Mouse (Mus musculus) hindbrain, postnatal 0 days (tissue): Measurements from ENCODE around the gene Arhgap24. TPM values are rescaled to one million over a fixed set of nuclear protein-coding genes. Genes with fewer than 3 reads are reported as not detected.
A peak's percentile ranks its signal among the peaks of the same experiment; 100 is the strongest.

Experiments used
- ATAC-seq: fragments of 200-750 bp; cut with Nextera tagmentation; 2 replicates; pipeline ENCODE4 v1.8.0; 2017; ENCODE audit warnings: mild to moderate bottlenecking, moderate TSS enrichment, moderate library complexity
- DNase-seq: peaks from one replicate; pipeline ENCODE4 v3.0.0-alpha.2; 2015; ENCODE audit warnings: low spot score
- H3K27ac ChIP-seq: fragments of 300-500 bp; sonication (generic); 2 replicates; pipeline ENCODE4 v1.5.1; 2014; ENCODE audit warnings: mild to moderate bottlenecking
- H3K27me3 ChIP-seq: fragments of 300-500 bp; sonication (generic); 2 replicates; pipeline ENCODE4 v1.6.1; 2014; ENCODE audit warnings: low read length, mixed read lengths; ENCODE audit not compliant: insufficient read depth
- H3K36me3 ChIP-seq: fragments of 300-500 bp; sonication (generic); 2 replicates; pipeline ENCODE4 v1.6.1; 2014; ENCODE audit warnings: low read length, mixed read lengths; ENCODE audit not compliant: insufficient read depth
- H3K4me1 ChIP-seq: fragments of 300-500 bp; sonication (generic); 2 replicates; pipeline ENCODE4 v1.6.1; 2014; ENCODE audit warnings: antibody characterized with exemption, low read length, mixed read lengths; ENCODE audit not compliant: insufficient read depth
- H3K4me2 ChIP-seq: fragments of 300-500 bp; sonication (generic); 2 replicates; pipeline ENCODE4 v1.6.1; 2014; ENCODE audit warnings: low read depth, mild to moderate bottlenecking, low read length, moderate library complexity, mixed read lengths
- H3K4me3 ChIP-seq: fragments of 300-500 bp; sonication (generic); 2 replicates; pipeline ENCODE4 v1.5.1; 2014; ENCODE audit warnings: low read length
- H3K9ac ChIP-seq: fragments of 300-500 bp; sonication (generic); replicated peaks from 2 replicates; pipeline ENCODE4 v1.6.1; 2014; ENCODE audit warnings: mild to moderate bottlenecking, low read length, moderate library complexity, mixed read lengths
- H3K9me3 ChIP-seq: fragments of 300-500 bp; sonication (generic); 2 replicates; pipeline ENCODE4 v1.6.1; 2016; ENCODE audit warnings: low read length, mixed read lengths
- CTCF ChIP-seq: IDR thresholded peaks from 2 replicates; pipeline ENCODE4 v1.5.1; 2016; ENCODE audit warnings: antibody characterized with exemption, control low read depth, low read depth
- WGBS: fragments of 180-500 bp; shearing (Covaris S2); extraction: QIAGEN DNeasy Blood & Tissue Kit; methylation state at CpG from one replicate; pipeline ENCODE4 v1.1.7; 2014; 5-methylcytosine and 5-hydroxymethylcytosine counted together
- polyA plus RNA-seq: library from polyadenylated mRNA; unstranded; fragments of >200 nt; fragmentation: Nextera tagmentation; extraction: Ambion mirVana; gene quantifications from 2 replicates; pipeline ENCODE4 v1.2.1, GENCODE M21; 2015
- total RNA-seq: library from RNA; depleted of rRNA; stranded (reverse); fragments of >200 nt; gene quantifications from 2 replicates; pipeline ENCODE4 v1.2.3, GENCODE M21; 2014

Arhgap24 gene
- total and polyA plus RNA-seq, 2 experiments from 2014 or later, result 11.4 to 14.2 TPM

- DNase-seq (no peak), ATAC-seq (no peak)
- H3K9ac ChIP-seq, result no peak overlapping the region
- H3K4me2 ChIP-seq, result no peak overlapping the region
- H3K27ac ChIP-seq, result no peak overlapping the region
- no peaks in the 10 kb centered on the region for H3K27me3 ChIP-seq
- no peaks in the 10 kb centered on the region for H3K4me1 ChIP-seq
- H3K36me3 ChIP-seq, result no peaks in the 10 kb centered on the region
- no peak for TF ChIP-seq CTCF
- no peak overlapping the region for H3K4me3 ChIP-seq
- no peaks in the 10 kb centered on the region for H3K9me3 ChIP-seq
- 83% methylated on average over 2 of the region's 2 CpGs for WGBS
These were observed 67.2 kb downstream of the Arhgap24 start for GRCm38 (mm10) chr5:102548382-102548781.

GRCm38 (mm10) chr5:102550211-102550610 lies 69.0 kb downstream of the Arhgap24 start:
- Histone ChIP-seq H3K27me3 (no peaks in the 10 kb centered on the region), H3K27ac (no peak overlapping the region), H3K4me3 (no peak overlapping the region), H3K36me3 (no peaks in the 10 kb centered on the region), H3K4me2 (no peak overlapping the region), H3K4me1 (no peaks in the 10 kb centered on the region), H3K9me3 (no peaks in the 10 kb centered on the region), H3K9ac (no peak overlapping the region)
- no peak for TF ChIP-seq CTCF
- DNase-seq (no peak), ATAC-seq (no peak)
- 72% methylated on average over 3 of the region's 3 CpGs for WGBS

GRCm38 (mm10) chr5:102550870-102551637 lies 69.9 kb downstream of the Arhgap24 start:
- Histone ChIP-seq H3K9ac (no peak overlapping the region), H3K4me3 (no peak overlapping the region), H3K9me3 (no peaks in the 10 kb centered on the region), H3K27me3 (no peaks in the 10 kb centered on the region), H3K4me1 (no peaks in the 10 kb centered on the region), H3K4me2 (no peak overlapping the region), H3K27ac (no peak overlapping the region), H3K36me3 (no peaks in the 10 kb centered on the region)
- no peak for TF ChIP-seq CTCF
- DNase-seq (no peak), ATAC-seq (no peak)
- 62% methylated on average over 11 of the region's 11 CpGs for WGBS

- no peak overlapping the region for H3K4me3 ChIP-seq
- H3K27ac ChIP-seq, result no peak overlapping the region
- no peaks in the 10 kb centered on the region for H3K4me1 ChIP-seq
- H3K9ac ChIP-seq, result no peak overlapping the region
- ATAC-seq (no peak), DNase-seq (no peak)
- 80% methylated on average over 1 of the region's 1 CpGs for WGBS
- no peaks in the 10 kb centered on the region for H3K27me3 ChIP-seq
- TF ChIP-seq CTCF, result no peak
- H3K9me3 ChIP-seq, result no peaks in the 10 kb centered on the region
- H3K4me2 ChIP-seq, result no peak overlapping the region
- no peaks in the 10 kb centered on the region for H3K36me3 ChIP-seq
These were observed 71.3 kb downstream of the Arhgap24 start for GRCm38 (mm10) chr5:102552533-102552932.

GRCm38 (mm10) chr5:102555958-102556357 lies 74.8 kb downstream of the Arhgap24 start:
- Histone ChIP-seq H3K9ac (no peak overlapping the region), H3K4me2 (no peak overlapping the region), H3K36me3 (no peaks in the 10 kb centered on the region), H3K27ac (no peak overlapping the region), H3K27me3 (no peaks in the 10 kb centered on the region), H3K4me3 (no peak overlapping the region), H3K4me1 (no peaks in the 10 kb centered on the region), H3K9me3 (no peaks in the 10 kb centered on the region)
- TF ChIP-seq CTCF, result no peak
- DNase-seq (no peak), ATAC-seq (no peak)
- 88% methylated on average over 4 of the region's 4 CpGs for WGBS

- H3K4me2 ChIP-seq, result no peak overlapping the region
- H3K9me3 ChIP-seq, result no peaks in the 10 kb centered on the region
- H3K27me3 ChIP-seq, result no peaks in the 10 kb centered on the region
- 0 out of 2 replicates have a peak, but pooled peaks have one; percentile 35 for ATAC-seq
- H3K9ac ChIP-seq, result no peak overlapping the region
- DNase-seq, result peak; percentile 18
- no peak for TF ChIP-seq CTCF
- H3K27ac ChIP-seq, result no peak overlapping the region
- no peaks in the 10 kb centered on the region for H3K4me1 ChIP-seq
- no peak overlapping the region for H3K4me3 ChIP-seq
- 45% methylated on average over 6 of the region's 6 CpGs for WGBS
- H3K36me3 ChIP-seq, result no peaks in the 10 kb centered on the region
These were observed 79.1 kb downstream of the Arhgap24 start for GRCm38 (mm10) chr5:102560270-102560669.

GRCm38 (mm10) chr5:102563971-102564370 lies 82.8 kb downstream of the Arhgap24 start:
- H3K4me2 ChIP-seq, result no peak overlapping the region
- TF ChIP-seq CTCF, result no peak
- no peak overlapping the region for H3K9ac ChIP-seq
- H3K27ac ChIP-seq, result no peak overlapping the region
- ATAC-seq (no peak), DNase-seq (no peak)
- no peaks in the 10 kb centered on the region for H3K4me1 ChIP-seq
- WGBS, result 81% methylated on average over 4 of the region's 4 CpGs
- no peaks in the 10 kb centered on the region for H3K27me3 ChIP-seq
- no peaks in the 10 kb centered on the region for H3K9me3 ChIP-seq
- no peaks in the 10 kb centered on the region for H3K36me3 ChIP-seq
- no peak overlapping the region for H3K4me3 ChIP-seq
